Mouse (Mus musculus) heart, embryonic 10.5 days (tissue): Measurements from ENCODE around the gene Pld6. TPM values are rescaled to one million over a fixed set of nuclear protein-coding genes. Genes with fewer than 3 reads are reported as not detected.

Experiments
- DNase-seq: peaks from one replicate; pipeline ENCODE4 v3.0.0-alpha.2; 2017; ENCODE audit warnings: low spot score
- H3K27ac ChIP-seq: fragments of 300-500 bp; sonication (generic); 2 replicates; pipeline ENCODE4 v1.5.1; 2016; ENCODE audit warnings: mild to moderate bottlenecking
- H3K27me3 ChIP-seq: fragments of 300-500 bp; sonication (generic); 2 replicates; pipeline ENCODE4 v1.6.1; 2016; ENCODE audit warnings: mild to moderate bottlenecking; ENCODE audit not compliant: poor library complexity, insufficient read depth, severe bottlenecking
- H3K36me3 ChIP-seq: fragments of 300-500 bp; sonication (generic); 2 replicates; pipeline ENCODE4 v1.6.1; 2016; ENCODE audit warnings: mild to moderate bottlenecking, moderate library complexity
- H3K4me1 ChIP-seq: fragments of 300-500 bp; sonication (generic); 2 replicates; pipeline ENCODE4 v1.6.1; 2016; ENCODE audit warnings: mild to moderate bottlenecking
- H3K4me3 ChIP-seq: fragments of 300-500 bp; sonication (generic); 2 replicates; pipeline ENCODE4 v1.5.1; 2016; ENCODE audit warnings: mild to moderate bottlenecking, moderate library complexity
- H3K9me3 ChIP-seq: fragments of 300-500 bp; sonication (generic); 2 replicates; pipeline ENCODE4 v1.6.1; 2016; ENCODE audit warnings: mild to moderate bottlenecking, moderate library complexity
- WGBS: fragments of 180-500 bp; shearing (Covaris S2); methylation state at CpG from one replicate; pipeline ENCODE4 v1.1.7; 2016; 5-methylcytosine and 5-hydroxymethylcytosine counted together
- polyA plus RNA-seq: library from polyadenylated mRNA; unstranded; fragments of >200 nt; fragmentation: Nextera tagmentation; extraction: Ambion mirVana; gene quantifications from 2 replicates; pipeline ENCODE4 v1.2.1, GENCODE M21; 2016

Pld6 gene
- polyA plus RNA-seq, 1 experiment from 2014 or later = 5.3 TPM

GRCm38 (mm10) chr11:59778874-59779223, 8.6 kb downstream of the Pld6 start:
- no peaks in the 10 kb centered on the region for H3K9me3 ChIP-seq
- 73% methylated on average over 1 of the region's 1 CpGs for WGBS

GRCm38 (mm10) chr11:59778181-59778873, 9.1 kb downstream of the Pld6 start:
- H3K4me1 ChIP-seq = peaks cover 18% of the 10 kb centered on the region
- H3K36me3 ChIP-seq = peaks cover 52% of the 10 kb centered on the region
- H3K4me3 ChIP-seq = no peak overlapping the region
- 56% methylated on average over 9 of the region's 9 CpGs for WGBS
- no peaks in the 10 kb centered on the region for H3K9me3 ChIP-seq
- no peaks in the 10 kb centered on the region for H3K27me3 ChIP-seq
- DNase-seq = peak; percentile 86
- H3K27ac ChIP-seq = no peak overlapping the region

More at GRCm38 (mm10) chr11:59778874-59779223, 8.6 kb downstream of the Pld6 start:
- Histone ChIP-seq H3K27ac (no peak overlapping the region), H3K27me3 (no peaks in the 10 kb centered on the region), H3K4me1 (peaks cover 18% of the 10 kb centered on the region), H3K4me3 (no peak overlapping the region), H3K36me3 (peaks cover 47% of the 10 kb centered on the region)
- no peak for DNase-seq

GRCm38 (mm10) chr11:59777259-59777658, 10.2 kb downstream of the Pld6 start:
- Histone ChIP-seq H3K4me3 (no peak overlapping the region), H3K9me3 (no peaks in the 10 kb centered on the region), H3K36me3 (peaks cover 62% of the 10 kb centered on the region), H3K4me1 (peaks cover 12% of the 10 kb centered on the region; the same call in 1 of the 2 replicates), H3K27ac (no peak overlapping the region), H3K27me3 (no peaks in the 10 kb centered on the region)
- 83% methylated on average over 5 of the region's 5 CpGs for WGBS
- DNase-seq = no peak

- no peaks in the 10 kb centered on the region for H3K9me3 ChIP-seq
- no peak overlapping the region for H3K27ac ChIP-seq
- no peaks in the 10 kb centered on the region for H3K27me3 ChIP-seq
- peaks cover 12% of the 10 kb centered on the region; the same call in 1 of the 2 replicates for H3K4me1 ChIP-seq
- 89% methylated on average over 13 of the region's 13 CpGs for WGBS
- peaks cover 78% of the 10 kb centered on the region for H3K36me3 ChIP-seq
- H3K4me3 ChIP-seq = no peak overlapping the region
- DNase-seq = no peak
Observed at GRCm38 (mm10) chr11:59775435-59776148, 11.9 kb downstream of the Pld6 start.

- H3K27ac ChIP-seq = no peak overlapping the region
- H3K4me1 ChIP-seq = peaks cover 12% of the 10 kb centered on the region
- no peak for DNase-seq
- no peaks in the 10 kb centered on the region for H3K9me3 ChIP-seq
- H3K27me3 ChIP-seq = no peaks in the 10 kb centered on the region
- H3K36me3 ChIP-seq = peaks cover 89% of the 10 kb centered on the region
- no peak overlapping the region for H3K4me3 ChIP-seq
- 85% methylated on average over 4 of the region's 4 CpGs for whole genome bisulfite sequencing
Observed at GRCm38 (mm10) chr11:59774522-59774921, 12.9 kb downstream of the Pld6 start.

GRCm38 (mm10) chr11:59772902-59773301, 14.5 kb downstream of the Pld6 start:
- no peak overlapping the region for H3K4me3 ChIP-seq
- no peaks in the 10 kb centered on the region for H3K27me3 ChIP-seq
- H3K4me1 ChIP-seq = peaks cover 9% of the 10 kb centered on the region
- no peak for DNase-seq
- WGBS = 91% methylated on average over 4 of the region's 4 CpGs
- no peak overlapping the region for H3K27ac ChIP-seq
- peaks cover 93% of the 10 kb centered on the region for H3K36me3 ChIP-seq
- H3K9me3 ChIP-seq = no peaks in the 10 kb centered on the region

GRCm38 (mm10) chr11:59772291-59772690, 15.2 kb downstream of the Pld6 start:
- no peak overlapping the region for H3K4me3 ChIP-seq
- H3K36me3 ChIP-seq = peaks cover 94% of the 10 kb centered on the region
- H3K27me3 ChIP-seq = no peaks in the 10 kb centered on the region
- 85% methylated on average over 2 of the region's 2 CpGs for WGBS
- H3K4me1 ChIP-seq = peaks cover 9% of the 10 kb centered on the region
- no peak for DNase-seq
- no peaks in the 10 kb centered on the region for H3K9me3 ChIP-seq
- H3K27ac ChIP-seq = no peak overlapping the region

- no peaks in the 10 kb centered on the region for H3K27me3 ChIP-seq
- WGBS = 80% methylated on average over 7 of the region's 7 CpGs
- H3K9me3 ChIP-seq = no peaks in the 10 kb centered on the region
Observed at GRCm38 (mm10) chr11:59770753-59771152, 16.7 kb downstream of the Pld6 start.

GRCm38 (mm10) chr11:59769738-59770137, 17.7 kb downstream of the Pld6 start:
- no peaks in the 10 kb centered on the region for H3K27me3 ChIP-seq
- no peak overlapping the region for H3K4me3 ChIP-seq
- no peak overlapping the region for H3K27ac ChIP-seq
- DNase-seq = no peak
- peaks cover 96% of the 10 kb centered on the region for H3K36me3 ChIP-seq
- H3K9me3 ChIP-seq = no peaks in the 10 kb centered on the region
- WGBS = 42% methylated on average over 6 of the region's 6 CpGs
- H3K4me1 ChIP-seq = peaks cover 9% of the 10 kb centered on the region

More at GRCm38 (mm10) chr11:59770753-59771152, 16.7 kb downstream of the Pld6 start:
- DNase-seq = no peak
- Histone ChIP-seq H3K4me1 (peaks cover 9% of the 10 kb centered on the region), H3K36me3 (peaks cover 92% of the 10 kb centered on the region), H3K4me3 (no peak overlapping the region), H3K27ac (no peak overlapping the region)

- no peak for DNase-seq
- Histone ChIP-seq H3K36me3 (peaks cover 97% of the 10 kb centered on the region), H3K4me1 (peaks cover 9% of the 10 kb centered on the region), H3K4me3 (no peak overlapping the region), H3K27ac (no peak overlapping the region), H3K27me3 (no peaks in the 10 kb centered on the region), H3K9me3 (no peaks in the 10 kb centered on the region)
- 76% methylated on average over 2 of the region's 2 CpGs for whole genome bisulfite sequencing
Observed at GRCm38 (mm10) chr11:59769307-59769706, 18.1 kb downstream of the Pld6 start.

GRCm38 (mm10) chr11:59760796-59761195, 26.6 kb downstream of the Pld6 start:
- WGBS = 91% methylated on average over 6 of the region's 6 CpGs
- peaks cover 96% of the 10 kb centered on the region for H3K36me3 ChIP-seq
- H3K27me3 ChIP-seq = no peaks in the 10 kb centered on the region
- no peak for DNase-seq
- H3K4me3 ChIP-seq = no peak overlapping the region
- peaks cover 14% of the 10 kb centered on the region for H3K4me1 ChIP-seq
- no peak overlapping the region for H3K27ac ChIP-seq
- H3K9me3 ChIP-seq = no peaks in the 10 kb centered on the region

- Histone ChIP-seq H3K27ac (peak overlapping the region; percentile 32; the same call in 1 of the 2 replicates), H3K4me1 (peaks cover 14% of the 10 kb centered on the region), H3K9me3 (no peaks in the 10 kb centered on the region), H3K4me3 (no peak overlapping the region), H3K27me3 (no peaks in the 10 kb centered on the region), H3K36me3 (peaks cover 96% of the 10 kb centered on the region)
- no peak for DNase-seq
- WGBS = 72% methylated on average over 2 of the region's 2 CpGs
Observed at GRCm38 (mm10) chr11:59759626-59760025, 27.8 kb downstream of the Pld6 start.

GRCm38 (mm10) chr11:59759178-59759577, 28.3 kb downstream of the Pld6 start:
- H3K9me3 ChIP-seq = no peaks in the 10 kb centered on the region
- peaks cover 95% of the 10 kb centered on the region for H3K36me3 ChIP-seq
- 75% methylated on average over 4 of the region's 4 CpGs for WGBS
- H3K27me3 ChIP-seq = no peaks in the 10 kb centered on the region
- H3K4me3 ChIP-seq = no peak overlapping the region
- DNase-seq = no peak
- peak overlapping the region; percentile 32; the same call in 1 of the 2 replicates for H3K27ac ChIP-seq
- H3K4me1 ChIP-seq = peaks cover 14% of the 10 kb centered on the region
